Mouse (Mus musculus) kidney, adult 8-10 months (tissue): ENCODE results near the gene 4931409K22Rik.
"Not testable (repeated sequence)": the region's sequence is repeated elsewhere in the genome, so short reads cannot be mapped to it uniquely, and the experiment has no call there.

ENCODE experiments used
- DNase-seq, 2 experiments: peaks; one replicate each; pipeline ENCODE4 v3.0.0; 2022

Gene 4931409K22Rik

DNA sequence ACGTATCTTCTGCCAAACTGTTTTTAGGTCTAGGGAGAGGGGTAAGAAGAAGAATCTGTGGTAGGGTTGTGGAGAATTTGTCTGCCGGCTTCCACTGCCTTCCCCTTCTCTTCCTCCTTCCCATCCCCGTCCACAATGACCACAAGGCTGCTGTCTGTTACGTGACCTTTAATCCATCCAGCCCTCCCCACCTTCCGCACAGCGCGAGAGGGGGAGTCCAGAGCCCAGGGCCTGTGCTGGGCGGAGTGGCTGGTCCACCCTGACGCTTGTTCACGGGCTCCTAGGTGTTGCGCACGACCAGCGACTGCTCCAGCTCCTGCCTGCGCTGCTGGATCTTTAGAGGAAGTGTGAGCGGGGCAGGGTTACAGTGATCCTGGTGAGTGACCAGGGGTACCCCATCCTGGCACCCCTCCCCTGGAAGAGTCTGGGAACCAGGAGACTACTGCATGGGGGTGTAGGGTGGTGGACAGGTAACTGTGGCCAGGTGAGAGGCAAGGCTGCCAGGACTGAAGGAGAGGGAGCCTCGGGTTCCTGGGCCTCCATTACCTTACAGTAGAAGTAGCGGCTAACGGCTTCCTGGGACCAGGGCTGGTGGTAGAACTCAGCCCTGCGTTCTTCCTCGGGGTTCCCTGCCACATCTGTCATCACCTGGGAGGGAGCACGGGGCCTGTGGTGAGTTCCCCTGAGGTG, 36.0 kb upstream of the 4931409K22Rik start:
- DNase-seq, result no peak

DNA sequence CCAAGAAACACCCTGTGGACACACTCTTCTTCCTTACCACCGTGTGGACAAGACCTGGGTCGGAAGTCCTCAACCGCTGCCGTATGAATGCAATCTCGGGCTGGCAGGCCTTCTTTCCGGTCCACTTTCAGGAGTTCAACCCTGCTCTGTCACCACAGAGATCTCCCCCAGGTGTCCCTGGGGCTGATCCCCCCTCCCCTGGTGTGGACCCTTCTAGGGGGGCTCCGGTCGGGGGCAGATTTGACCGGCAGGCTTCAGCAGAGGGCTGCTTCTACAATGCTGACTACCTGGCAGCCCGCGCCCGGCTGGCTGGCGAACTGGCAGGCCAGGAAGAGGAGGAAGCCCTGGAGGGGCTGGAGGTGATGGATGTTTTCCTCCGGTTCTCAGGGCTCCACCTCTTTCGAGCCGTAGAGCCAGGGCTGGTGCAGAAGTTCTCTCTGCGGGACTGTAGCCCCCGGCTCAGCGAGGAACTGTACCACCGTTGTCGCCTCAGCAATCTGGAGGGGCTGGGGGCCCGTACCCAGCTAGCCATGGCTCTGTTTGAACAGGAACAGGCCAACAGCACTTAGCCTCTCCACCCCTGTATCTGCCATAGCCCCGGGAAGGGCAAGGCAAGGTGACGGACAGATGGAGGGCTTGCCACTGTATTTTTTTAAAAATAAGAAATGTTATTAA, 35.3 kb upstream of the 4931409K22Rik start:
- DNase-seq, result no peak

DNA sequence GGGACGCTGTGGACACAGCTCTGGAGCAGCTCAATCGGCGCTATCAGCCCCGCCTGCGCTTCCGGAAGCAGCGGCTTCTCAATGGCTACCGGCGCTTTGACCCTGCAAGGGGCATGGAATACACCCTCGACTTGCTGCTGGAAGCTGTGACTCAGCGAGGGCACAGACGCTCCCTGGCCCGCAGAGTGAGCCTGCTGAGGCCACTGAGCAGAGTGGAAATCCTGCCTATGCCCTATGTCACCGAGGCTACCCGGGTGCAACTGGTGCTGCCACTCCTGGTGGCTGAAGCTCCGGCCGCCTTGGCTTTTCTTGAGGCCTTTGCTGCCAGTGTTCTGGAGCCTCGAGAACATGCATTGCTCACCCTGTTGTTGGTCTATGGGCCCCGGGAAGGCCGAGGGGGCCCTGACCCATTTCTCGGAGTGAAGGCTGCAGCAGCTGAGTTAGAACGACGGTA, 34.7 kb upstream of the 4931409K22Rik start:
- DNase-seq, result no peak

DNA sequence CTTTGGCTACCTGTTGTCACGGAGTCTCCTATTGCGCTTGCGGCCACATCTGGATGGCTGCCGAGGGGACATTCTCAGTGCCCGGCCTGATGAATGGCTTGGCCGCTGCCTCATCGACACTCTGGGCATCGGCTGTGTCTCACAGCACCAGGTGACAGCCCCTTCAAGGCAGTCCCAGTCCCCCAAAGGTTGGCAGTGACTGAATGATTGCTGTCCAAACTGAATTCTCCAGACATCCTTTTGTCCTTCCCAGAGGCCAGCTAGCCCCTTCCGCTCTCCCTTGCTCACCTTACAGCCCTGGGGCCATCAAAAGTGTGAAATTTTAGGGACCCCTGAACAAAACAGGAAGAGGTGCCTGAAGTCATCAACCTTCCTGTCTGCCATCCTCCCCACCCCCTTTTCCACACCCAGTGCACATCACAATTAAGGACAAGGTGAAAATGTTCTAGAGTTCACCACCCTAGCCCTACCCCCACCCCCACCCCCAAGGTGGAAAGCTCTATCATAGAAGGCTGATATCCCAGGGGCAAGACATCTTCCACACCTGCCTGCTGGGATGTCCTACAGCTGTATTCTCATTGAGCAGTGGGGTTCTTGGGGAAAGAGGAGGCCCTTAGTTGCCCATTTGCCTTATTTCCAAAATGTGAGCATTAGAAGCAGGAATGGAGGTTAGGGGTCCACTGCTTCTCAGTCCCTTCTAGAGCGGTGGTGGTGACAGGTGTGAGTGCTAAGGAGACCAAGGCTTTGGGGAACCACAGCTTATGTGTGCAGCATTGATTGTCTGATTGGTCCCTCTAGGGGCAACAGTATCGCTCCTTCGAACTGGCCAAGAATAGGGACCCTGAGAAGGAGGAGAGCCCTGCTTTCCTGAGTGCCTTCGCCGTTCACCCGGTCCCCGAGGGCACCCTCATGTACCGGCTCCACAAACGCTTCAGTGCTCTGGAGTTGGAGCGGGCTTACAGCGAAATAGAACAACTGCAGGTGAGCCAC, 33.2 kb upstream of the 4931409K22Rik start:
- no peak for DNase-seq

DNA sequence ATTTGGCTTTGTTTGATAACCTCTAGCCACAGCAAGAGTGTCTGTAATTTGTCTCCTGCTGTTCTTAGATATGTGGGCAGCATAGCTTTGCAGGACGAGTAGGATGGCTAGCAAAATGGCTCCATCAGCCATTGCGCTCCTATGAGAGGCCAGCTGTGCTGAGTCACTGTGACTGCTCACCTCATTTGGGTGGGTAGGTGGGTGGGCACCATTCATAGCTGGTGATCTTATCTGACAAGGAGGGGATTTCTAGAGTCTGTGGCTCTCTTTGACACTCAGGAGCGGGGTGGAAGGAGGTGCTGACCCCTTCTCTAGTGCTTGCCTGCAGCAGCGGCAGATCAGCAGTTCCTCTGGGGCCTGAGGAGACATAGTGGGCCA, 30.6 kb upstream of the 4931409K22Rik start:
- DNase-seq, result no peak

DNA sequence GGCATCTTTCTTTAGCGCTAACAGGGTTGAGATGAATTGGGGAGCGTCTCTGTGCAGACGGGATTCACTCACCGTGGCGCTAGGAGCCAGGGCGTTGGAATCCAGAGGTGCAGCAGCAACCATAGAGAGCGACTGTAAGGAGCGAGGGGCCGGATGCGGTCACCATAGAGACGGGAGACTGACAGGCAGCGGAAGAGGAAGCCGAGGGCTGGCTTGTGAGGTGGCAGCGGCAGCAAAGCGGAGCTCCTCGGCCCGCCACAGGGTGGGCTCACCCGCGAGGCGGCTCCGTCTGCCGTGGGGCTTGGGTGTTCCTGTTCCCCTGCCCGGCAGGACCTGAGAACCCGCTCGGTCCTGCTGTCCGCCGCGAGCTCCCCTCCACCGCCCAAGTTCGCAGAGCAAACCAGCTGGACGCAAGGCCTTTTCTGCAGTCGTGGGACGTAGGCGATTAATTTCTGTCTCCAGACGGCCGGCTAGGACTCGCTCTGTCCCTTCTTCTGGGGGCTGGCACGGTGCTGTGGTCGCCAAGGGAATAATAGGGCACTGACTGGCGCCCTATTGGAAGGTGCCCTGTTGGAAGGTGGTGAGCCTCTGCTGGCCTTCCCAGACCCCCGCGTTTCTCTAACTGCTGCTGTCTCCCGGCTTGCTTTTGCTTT, 30.1 kb upstream of the 4931409K22Rik start, which contains the start of gene Chpf2:
TSS of gene Chpf2 (plus strand) at position 195 of the 653 bp plus-strand sequence.
- DNase-seq, result peak; percentile 74 to 81

DNA sequence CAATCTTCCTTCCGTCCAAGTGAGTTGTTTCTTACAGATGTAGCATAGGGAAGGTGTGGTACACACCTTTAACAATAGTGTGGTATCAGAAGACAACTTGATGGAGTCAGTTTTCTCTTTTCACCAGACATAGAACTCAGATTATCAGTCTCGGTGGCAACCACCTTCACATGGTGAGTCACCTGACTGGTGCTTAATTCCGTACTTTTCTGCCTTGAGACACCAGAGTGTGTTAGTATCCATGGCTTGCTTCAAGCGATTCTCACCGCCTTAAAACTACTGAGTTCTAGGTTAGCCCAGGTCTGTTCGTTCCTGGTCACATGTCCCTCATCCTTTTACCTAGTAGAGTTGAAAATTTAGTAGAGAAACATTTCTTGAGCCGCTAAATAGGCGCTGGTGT, 29.5 kb upstream of the 4931409K22Rik start:
- no peak for DNase-seq

DNA sequence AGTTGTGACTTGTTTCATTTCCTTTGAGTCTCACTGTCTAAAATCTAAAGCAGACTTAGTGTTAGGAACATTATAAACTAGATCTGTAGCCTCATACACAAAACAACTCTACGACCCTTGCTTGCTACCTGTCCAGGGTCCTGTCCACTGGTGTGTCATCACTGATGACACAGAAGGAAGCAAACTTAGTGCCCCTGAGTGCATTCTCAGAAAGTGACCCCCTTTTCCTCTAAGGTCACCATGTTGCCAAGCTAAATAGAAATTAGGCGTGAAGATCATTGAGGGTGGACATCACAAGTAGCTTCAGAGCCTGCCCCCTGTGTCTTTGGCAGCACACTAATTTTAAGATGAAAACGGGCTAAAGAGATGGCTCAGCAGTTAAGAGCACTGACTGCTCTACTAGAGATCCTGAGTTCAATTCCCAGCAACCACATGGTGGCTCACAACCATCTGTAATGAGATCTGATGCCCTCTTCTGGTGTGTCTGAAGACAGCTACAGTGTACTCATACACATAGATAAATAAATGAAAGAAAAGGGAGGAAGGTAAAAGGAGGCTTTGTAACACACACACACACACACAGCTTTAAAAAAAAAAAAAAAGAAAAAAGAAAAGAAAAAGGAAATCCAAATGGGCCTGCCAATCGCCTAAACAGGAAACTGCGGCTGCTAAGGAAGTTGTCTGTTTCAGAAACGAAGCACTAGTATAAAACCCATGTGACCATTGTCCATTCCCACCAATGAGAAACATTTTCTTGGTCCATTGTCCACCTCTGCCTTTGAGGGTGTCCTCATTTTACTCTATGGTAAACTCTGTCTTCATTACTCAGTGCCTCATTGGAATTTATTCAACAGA, 21.7 kb upstream of the 4931409K22Rik start:
- no peak for DNase-seq

DNA sequence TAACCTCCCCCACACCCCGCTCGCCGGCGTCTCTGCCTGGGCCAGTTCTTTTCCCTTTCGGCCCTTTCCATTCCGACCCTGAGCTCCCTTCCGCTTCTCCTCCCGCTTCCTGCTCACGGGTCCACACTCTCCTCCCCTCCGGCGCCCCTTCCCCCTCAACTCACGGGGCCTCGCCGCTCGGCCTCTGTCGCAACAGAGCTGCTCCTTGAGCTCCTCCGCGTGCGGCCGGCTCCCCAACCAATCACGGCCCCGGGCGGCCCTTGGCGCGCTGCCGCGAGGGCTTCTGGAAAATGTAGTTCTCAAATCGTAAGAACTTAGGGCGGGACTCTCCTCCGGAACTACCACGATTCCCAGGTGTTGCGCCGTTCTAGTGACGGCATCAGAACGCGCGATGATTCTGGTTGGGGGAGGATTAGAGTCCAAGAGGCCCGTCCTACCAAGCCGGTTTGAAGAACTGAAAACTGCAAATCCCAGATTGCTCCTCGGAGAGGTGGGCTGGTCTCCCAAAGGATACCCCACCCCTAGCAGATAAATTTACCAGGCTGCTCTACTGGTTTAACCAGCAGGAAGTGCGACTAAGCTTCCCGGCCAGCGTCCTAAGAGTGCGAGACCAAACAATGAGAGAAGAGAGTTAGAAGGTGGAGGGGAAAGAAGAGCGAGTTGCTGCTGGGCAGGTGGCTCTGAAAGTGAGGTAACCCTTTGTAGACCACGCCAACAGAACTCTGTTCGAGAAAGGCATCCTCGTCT, 20.7 kb upstream of the 4931409K22Rik start, which contains the start of gene Abcf2:
TSS of gene Abcf2 (minus strand) at position 285 of the 747 bp plus-strand sequence.
- peak; percentile 100 for DNase-seq

DNA sequence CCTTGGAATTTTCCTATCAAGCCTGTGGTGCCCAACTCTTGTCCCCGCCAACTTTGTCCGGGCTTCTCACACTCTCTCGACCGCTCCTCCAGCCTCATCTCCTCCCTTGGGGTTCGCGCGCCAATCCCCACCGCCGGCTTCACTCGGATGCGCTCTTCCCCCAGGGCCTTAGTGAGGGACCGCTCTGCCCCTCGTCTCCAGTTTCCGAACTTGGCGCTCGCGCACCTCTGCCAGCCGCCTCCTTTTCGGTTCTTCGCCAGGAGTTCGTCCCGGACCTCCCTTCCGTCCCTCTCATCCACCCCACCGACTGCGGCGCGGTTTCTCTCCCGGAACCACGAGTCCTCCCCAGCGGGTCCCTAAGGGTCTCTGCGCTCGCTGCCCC, 20.2 kb upstream of the 4931409K22Rik start:
- DNase-seq, result no peak

DNA sequence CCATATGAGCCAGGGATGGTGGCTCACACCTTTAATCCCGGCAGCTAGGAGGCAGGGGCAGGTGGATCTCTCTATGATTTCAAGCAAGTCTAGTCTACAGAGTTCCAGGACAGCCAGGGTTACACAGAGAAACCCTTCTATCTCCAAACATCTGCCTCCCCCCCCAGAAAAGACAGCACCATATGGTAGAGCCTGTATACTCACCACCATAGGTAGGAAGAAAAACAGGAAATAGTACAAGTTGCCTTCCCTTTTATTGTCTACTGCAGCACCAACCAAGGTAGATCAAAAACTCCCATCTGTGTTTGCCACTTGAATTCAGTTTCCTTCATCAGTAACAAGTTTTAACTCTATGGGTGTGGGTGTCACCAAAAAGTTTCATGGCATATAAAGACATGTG, 19.3 kb upstream of the 4931409K22Rik start:
- DNase-seq, result no peak

DNA sequence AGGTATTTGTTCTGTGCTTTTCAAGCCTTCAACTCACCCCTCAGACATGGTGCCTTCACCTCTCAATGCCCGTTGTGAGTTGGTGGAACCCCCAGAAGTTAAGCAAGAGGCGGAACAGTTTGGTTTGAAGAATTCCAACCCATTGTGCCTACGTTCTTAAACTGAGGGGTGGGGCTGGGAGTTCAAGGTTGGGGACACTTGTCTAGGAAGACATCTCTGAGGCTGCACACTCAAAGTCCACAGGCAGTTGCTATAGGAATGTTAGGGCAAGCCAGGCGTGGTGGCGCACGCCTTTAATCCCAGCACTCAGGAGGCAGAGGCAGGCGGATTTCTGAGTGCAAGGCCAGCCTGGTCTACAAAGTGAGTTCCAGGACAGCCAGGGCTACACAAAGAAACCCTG, 1.3 kb downstream of the 4931409K22Rik start:
- not testable (repeated sequence) for DNase-seq

DNA sequence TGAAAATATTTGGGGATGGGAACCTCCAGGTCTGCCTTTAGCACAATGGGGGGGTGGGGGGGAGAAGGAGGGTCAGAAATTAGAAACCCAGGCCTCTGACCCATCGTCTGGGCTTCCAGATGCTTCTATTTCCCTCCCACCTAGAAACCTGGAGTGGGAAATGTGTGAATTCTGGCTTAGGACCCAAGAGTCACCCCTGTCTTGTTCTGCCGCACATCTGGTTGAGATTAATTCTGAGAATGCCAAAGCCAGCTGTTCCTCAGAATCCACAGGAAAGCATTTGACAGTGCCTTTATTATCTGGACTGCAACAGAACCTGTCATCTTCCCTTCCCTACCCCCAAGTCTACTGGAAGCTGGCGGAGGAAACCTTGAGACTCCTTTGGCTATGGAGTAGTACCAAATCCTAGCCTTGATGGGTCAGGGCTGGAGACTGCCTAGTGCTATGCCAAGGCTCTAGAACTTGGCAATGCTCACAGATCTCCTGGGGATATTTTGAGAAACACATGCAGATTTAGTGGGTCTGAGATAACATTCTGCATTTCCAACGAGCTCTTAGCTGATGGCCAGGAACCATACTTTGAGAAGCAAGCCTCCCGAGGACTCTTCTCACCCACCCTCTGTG, 2.9 kb downstream of the 4931409K22Rik start:
- DNase-seq, result no peak

DNA sequence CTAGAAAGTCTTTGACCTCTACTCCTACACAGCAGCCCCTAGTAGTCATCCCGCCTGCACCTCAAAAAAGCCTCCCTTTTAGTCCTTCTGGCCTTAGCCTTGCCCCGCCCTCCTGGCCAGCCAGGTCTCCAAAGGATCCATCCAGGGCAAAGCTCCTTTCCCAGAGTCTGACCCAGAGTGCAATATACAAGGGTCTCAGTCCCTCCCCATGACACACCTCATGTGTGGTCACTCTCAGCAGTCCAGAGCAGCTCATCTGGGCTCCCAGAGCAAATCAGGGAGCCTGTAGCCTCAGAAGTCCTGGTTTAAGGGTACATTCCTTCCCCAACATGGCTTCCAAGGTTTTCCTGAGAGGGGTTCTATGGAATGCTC, 5.3 kb downstream of the 4931409K22Rik start:
- DNase-seq, result no peak

DNA sequence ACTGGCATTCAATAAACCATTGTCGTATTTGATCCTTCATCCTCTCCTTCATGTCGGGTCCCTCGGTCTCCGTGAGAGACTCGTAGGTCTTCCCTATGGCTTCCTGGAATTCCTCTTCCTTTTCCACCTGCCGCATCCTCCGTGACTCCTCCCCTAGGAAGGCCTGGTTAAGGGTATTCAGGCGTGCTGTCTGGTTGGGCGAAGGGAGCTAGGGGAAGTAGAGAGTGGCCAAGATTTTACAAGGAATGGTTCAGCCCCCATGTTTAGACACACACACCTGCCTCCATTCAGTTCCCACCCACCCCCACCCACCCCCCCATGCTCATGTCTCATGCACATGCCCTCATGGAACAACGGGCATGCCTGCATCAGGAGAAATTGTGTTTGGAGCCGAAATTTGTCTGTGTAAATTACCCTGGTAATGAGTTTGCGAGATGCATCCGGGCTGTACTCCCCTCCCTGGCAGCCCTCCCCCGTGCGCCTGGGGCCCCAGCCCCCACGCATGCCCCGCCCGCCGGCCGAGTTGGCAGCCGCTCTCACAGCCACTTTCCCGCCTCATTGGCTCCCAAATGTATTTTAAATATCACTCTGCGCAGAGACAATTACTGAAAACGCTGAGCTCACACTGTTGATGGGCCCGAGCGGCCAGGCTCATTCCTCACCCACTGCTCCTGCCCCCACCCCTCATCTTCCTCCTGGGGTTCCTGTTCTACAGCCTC, 5.9 kb downstream of the 4931409K22Rik start:
- peak in 1 of 2 experiments; percentile 11 for DNase-seq

DNA sequence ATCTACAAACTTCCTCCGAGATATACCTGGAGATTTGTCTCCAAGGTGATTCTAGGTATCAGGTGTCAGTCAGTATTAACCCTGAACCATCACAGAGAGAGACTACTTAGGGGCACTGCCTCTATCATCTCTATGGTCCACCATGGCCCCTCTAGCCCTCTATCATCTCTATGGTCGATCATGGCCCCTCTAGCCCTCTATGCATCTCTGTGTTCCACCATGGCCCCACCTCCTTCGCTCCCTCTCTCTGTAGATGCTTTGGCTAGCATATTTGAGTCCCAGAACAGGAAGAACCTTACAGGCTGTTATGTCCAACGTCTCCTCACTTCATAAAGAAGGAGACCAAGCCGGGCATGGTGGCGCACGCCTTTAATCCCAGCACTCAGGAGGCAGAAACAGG, 14.0 kb downstream of the 4931409K22Rik start:
- DNase-seq, result no peak

DNA sequence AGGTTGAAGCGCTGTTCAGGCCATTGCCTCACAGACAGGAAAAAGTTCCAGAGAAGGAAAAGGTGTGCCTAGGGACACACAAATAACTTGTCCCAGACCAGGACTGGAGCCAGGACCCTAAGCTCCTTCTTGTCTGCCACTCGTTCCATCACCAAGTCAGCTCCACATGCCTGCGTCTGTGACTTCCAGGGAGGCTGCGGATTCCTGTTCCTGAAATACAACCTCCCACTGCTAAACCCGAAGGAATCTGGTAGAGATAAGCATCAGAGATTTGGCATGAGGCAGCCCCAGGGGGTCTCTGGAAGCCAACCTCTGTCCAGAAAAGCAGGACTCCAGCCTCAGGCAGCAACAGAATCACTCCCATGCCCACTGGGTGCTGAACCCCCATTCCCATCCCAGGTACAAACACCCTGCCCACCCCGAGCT, 15.5 kb downstream of the 4931409K22Rik start:
- no peak for DNase-seq

DNA sequence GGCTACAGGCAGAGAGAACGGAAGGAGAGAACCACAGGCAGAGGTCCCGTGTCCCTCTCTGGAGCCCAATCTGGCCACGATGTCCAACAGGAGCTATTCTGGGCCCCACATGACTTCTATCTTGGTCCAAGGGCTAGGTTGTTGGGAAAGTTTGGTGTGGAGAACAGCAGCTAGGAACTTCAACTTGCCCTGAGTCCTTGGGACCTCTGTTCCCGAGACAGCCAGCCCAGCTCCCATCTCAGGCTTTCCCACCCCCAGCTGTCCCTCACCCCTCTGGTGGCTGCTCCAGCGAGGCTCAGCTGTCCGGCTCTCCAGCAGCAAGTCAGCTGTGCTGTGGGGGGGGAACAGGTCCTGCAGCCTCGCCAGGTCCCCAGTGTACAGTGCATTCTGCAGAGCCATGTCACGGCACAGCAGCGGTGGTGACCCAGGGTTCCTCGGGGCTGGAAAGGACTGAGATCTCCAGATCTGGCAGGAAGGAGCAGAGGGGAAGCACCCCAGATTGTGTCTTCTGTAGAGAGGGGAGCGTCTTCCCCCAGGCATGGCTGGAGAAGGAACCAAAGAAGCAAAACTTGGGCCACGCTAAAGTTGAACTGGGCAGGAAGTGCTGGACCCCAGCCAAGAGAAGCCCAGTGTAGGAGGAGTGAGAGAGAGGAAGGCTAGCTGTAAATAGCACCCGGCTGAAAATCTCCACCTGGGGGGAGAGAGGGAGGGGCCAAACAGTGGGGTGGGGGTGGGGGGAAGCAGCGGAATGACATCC, 16.0 kb downstream of the 4931409K22Rik start, which contains the start of gene Asb10:
TSS of gene Asb10 (minus strand) at position 592 of the 757 bp plus-strand sequence.
- DNase-seq, result peak; percentile 21 to 35
